Mouse (Mus musculus): ENCODE data around the gene Mthfr.

DNA sequence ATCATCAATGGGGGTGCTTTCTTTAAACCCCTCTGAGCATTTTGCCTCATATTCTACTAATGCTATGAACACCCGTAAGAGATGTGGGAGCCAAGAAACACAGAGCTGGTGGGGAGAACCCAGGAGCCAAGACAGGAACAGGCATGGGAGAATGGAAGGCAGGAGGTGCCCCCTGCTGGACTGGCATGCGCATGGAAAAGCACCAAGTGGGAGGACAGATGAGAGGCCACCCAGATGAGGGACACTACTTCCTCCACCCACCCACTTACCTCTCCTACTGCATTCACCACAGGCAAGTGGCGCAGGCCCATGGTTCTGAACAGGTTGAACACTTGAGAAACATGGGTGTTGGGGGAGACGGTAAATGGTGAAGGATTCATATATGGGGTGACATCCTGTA, 30.5 kb upstream of the Mthfr start:
- TF ChIP-seq TCF12 (IDR thresholded peaks at IDR 0.05; ENCODE audit: insufficient read depth, poor library complexity, severe bottlenecking) (no peak), POLR2A (IDR thresholded peaks at IDR 0.05; ENCODE audit: insufficient read length, low read depth) (no peak), E2F4 (IDR thresholded peaks at IDR 0.05; ENCODE audit: insufficient read depth) (no peak), POLR2AphosphoS2 (IDR thresholded peaks at IDR 0.05; ENCODE audit: insufficient read length, low read depth) (no peak), USF1 (IDR thresholded peaks at IDR 0.05; ENCODE audit: low read depth) (no peak), MYOG (IDR thresholded peaks at IDR 0.05; ENCODE audit: control insufficient read depth in 1 of 3, insufficient read depth in 1 of 3, insufficient read length in 2 of 3, low read depth in 2 of 3) (no peak)

All from myocyte (in vitro differentiated cells).